Mouse (Mus musculus): ENCODE measurements around the gene Fra10ac1. TPM values are rescaled to one million over a fixed set of nuclear protein-coding genes. Genes with fewer than 3 reads are reported as not detected.

Fra10ac1 gene
- 18.9 and 23.2 TPM in 2 replicates for total RNA-seq (2021)
- long read RNA-seq, experiment 1, transcript Fra10ac1-201 (14 exons, 1,402 nt) = major isoform, 21 of 36 reads
- long read RNA-seq, experiment 1, partial matches to known transcripts = 5 of 36 reads
- long read RNA-seq, experiment 1, other reads (novel, unspliced or antisense) = 10 of 36 reads
- long read RNA-seq, experiment 2, transcript Fra10ac1-201 (14 exons, 1,402 nt) = major isoform, 13 of 27 reads
- long read RNA-seq, experiment 2, partial matches to known transcripts = 7 of 27 reads
- long read RNA-seq, experiment 2, other reads (novel, unspliced or antisense) = 7 of 27 reads

DNA sequence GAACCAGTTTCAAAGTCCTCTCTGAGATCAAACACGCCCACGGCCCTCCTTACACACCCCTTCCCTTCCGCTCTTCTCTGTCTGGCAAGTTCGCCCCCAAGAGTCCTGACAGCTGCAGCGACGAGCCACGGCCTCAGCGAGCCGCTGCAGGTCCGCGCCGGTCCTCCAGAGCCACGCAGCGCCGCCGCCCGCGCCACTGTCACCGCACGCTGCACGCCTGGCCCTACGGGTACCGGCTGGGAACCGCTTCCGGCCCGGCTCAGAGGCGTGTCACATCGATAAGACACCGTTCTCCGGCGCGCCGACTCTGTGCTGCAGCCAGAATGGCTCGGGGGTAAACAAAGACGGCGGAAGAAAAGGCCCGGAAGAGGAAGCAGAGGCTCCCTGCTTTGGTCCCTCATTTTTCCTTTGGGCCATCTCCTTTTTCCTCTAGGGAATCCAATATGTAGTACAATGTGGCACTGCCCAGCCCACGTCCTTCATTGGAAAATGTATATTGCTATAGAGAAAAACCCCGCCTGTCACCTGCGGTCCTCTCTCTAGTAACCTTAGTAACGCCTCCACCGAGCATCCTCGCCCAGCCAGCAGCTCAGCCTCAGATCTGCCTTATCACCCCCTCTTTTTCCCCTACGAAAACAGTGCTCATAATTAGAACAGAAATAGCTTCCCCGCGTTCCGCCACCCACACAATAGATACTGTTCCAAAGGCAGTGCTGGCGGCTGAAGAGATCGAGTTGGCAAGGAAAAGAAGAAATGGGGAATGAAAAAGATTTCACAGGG, at the start of gene Fra10ac1:
Gene Fra10ac1 (minus strand): TSS at position 252 of the 780 bp plus-strand sequence.
- DNase-seq = peak; percentile 96

DNA sequence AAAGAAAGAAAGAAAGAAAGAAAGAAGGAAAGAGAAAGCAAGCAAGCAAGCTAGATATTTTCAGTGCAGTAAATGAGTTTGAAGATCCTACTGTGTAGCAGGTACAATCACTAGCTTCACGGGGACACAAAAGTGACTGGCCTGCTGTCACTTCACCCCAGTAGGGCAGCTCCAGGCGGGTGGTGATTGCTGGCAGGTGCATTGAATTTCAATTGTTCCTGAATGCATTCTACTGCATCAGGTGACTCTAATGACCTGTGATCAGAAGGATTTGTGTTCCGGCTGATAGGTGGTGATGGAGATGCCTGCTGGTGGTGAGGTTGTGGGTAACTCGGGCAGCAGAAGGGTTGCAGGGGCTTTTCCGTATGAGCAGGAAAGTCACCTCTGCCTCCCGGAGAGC, 47.1 kb upstream of the Fra10ac1 start:
- DNase-seq = no peak

DNA sequence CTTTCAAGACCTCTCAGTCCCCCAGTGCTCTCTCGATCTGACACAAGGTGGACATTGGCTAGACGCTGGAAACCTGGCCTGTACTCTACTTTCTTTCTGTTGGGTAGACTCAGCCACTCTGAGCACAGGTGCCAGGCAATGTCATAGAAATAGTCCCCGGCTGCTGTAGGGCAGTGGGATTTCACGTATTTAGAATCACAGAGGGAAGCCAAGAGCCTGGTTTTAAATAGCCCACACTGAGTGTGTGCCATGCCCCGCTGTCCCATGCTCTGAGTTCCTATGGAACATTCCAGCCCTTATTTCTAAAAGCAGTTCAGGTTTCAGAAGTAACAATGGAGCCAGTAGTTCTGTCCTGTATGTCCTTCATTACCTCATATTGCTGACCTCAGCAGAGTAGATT, 43.5 kb upstream of the Fra10ac1 start:
- DNase-seq = no peak

DNA sequence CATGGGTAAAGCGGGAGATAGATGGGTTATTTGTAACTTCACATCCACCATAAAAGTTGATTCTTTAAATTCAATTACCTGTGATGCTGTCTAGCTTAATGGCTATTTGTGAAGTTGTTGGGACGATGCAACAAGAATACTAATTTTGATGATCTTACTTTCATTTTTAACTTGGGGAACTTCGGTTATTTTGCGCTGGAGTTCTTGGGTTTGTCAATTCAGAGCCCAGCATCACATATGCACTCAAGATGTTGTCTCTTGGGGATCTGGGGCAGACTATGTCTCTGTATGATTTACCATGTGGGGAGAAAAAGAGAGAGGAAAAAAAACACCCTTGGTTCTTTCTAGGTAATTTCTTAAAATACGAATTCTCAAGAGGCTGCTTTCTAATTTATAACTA, 41.8 kb upstream of the Fra10ac1 start:
- DNase-seq = no peak

DNA sequence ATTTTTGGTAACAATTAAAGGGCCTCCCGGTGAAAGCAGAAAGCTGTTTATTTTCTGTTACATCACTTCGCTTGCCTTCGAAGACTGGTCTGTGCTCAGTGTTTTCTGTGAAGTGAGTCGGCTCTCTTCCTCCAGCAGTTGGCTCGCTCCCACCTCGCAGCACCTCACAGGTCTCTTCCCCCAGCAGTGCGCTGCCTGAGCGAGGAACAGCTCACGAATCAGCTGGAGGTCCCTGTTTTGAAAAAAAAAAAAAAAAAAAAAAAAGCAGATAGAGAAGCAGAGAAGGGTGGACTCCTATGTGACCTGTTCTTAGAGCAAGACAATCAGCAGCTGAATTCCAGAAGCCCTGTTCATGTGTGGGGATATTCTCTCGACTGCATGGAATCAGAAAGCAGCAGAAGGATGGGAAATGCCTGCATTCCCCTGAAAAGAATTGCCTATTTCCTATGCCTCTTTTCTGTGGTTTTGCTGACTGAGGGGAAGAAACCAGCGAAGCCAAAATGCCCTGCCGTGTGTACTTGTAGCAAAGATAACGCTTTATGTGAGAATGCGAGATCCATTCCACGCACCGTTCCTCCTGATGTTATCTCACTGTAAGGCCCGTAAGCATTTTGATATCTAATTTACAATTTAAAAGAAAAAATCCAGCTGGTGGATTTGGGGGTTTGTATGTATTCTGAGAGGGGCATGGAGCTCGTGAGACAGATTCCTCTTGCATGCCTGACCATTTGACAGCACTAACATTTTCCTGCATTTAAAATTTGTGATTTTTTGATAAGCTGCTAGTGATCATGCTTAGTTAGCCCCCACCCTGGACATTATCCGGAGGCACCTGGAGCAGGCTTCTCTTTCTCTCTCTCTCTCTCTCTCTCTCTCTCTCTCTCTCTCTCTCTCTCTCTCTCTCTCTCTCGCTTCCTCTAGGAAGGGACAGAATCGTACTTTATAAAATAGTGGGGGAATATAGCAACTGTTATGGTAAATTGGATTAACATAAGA, 40.8 kb upstream of the Fra10ac1 start, which contains the start of gene Lgi1:
Gene Lgi1 (plus strand): TSS at position 32 of the 996 bp plus-strand sequence.
- DNase-seq = peak; percentile 9

DNA sequence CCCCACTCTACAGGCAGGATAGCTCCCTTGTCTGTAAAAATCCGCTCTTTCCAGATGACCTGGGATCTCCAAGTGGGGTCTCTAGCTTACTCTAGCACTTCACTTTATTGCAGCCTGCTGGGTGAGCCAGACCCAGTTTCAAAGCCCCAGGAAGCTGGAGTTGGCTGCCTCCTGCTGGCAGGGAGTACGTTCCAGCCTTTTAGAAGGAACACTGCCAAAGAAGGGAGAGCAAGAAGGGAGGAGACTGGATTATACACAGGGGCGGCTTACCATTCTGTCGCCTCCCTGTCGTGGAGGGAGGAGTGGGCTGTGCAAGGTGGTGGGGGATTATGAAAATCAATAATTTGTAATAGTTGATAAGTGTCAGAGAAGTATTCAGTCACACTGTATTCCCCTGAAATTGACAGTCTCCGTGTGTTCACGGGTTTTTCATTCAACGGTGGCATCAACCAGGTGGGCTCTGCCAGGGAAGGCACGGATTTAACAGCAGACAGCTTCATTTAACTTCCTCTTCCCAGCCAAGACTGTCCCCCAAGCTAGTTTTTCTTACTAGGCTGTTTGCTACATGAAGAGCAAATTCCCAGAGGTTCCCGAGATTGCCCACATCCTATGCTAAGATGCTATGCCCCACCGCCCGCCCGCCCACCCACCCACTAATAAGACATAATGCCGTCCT, 40.0 kb upstream of the Fra10ac1 start:
- DNase-seq = peak; percentile 43

DNA sequence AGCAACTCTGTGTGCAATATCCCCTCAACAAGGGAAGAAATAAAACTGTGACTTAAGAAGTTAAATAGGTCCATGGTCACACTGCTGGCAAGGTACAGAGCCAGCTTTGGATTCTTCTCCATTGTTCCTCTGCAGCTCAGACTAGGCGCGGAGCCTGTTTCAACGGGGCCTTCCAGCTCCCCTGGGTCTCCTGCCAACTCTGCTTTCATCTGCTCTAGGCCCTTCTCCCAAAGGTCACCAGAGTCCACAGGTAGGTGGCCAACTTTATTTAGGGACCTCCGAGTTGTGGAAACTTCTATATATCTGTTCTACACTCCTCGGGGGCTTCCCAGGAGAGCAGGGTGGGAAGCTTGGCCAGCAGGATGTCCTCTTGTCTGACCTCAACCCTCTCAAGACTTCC, 37.4 kb upstream of the Fra10ac1 start:
- no peak for DNase-seq

DNA sequence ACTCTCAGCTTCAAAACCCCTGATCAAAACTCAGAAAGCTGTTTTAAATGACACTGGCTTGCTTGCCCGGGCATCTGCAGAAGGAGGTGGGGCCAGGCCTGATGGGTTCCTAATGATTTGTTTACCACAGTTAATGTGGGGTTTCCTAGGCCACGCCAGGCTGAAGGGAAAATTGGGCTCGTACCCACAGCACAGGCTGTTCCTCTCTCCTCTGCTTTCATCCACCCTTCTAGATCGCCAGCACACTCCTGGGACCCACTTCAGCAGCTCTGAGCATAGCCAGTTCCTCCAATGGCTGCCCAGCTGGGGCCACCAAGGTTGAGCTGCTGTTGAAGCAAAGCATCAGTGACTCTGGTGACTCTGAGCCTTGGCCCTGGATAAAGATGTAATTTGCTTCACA, 36.4 kb upstream of the Fra10ac1 start:
- no peak for DNase-seq

DNA sequence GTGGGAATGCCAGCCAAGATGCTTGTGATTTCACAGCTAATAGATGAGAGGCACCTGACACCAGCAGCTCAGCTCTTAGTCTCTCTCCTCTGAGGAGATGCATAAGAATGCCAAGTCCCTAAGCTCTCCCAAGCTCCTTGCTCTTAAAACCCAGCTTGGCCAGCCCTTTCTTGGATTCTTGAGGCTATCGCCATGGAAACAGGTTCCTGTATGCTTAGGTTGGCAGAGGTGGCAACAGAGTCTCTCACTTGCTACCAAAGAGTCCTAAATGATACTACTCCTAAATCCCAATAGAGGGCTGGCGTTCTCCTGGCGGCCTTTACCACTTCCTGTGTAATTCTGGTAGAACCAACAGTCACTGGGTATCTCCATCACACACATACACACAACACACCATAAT, 35.5 kb upstream of the Fra10ac1 start:
- no peak for DNase-seq

DNA sequence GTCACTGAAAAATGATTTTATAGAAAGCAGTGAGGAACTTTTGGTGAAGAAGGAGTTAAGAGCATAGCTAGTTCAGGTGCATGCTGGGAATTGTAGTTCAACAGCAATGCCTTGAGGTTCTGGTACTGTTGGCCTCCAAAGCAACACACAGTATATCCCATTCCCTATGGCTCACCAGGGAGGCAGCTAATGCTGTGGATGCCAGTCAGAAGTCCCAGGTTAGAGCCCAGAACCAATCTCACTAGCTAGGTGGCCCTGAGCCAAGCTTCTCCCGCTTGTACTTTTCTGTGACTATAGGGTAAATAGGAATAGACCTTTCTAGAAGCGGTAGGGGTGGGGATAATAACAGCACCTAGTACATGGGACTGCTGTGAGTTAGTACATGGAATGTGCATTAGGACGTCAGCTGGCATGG, 34.7 kb upstream of the Fra10ac1 start:
- DNase-seq = peak; percentile 17

DNA sequence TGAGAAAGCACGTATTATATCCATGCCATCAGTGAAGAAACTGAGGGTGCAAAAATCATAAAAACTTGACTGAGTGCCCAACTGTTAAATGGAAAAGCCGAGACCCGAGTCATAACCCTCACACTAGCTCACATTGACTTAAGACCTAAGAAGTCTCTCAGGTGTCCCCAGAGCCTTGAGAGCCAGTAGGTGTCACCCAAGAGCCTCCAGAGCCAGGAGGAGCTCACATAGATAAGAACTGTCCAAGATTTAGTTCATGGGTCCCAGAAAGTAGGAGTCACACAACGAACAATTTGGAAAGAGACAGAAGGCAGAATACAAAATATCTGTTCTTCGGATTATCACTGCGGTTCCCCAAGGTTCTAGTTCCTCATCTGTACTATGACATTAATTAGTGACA, 29.8 kb upstream of the Fra10ac1 start:
- DNase-seq = peak; percentile 31

DNA sequence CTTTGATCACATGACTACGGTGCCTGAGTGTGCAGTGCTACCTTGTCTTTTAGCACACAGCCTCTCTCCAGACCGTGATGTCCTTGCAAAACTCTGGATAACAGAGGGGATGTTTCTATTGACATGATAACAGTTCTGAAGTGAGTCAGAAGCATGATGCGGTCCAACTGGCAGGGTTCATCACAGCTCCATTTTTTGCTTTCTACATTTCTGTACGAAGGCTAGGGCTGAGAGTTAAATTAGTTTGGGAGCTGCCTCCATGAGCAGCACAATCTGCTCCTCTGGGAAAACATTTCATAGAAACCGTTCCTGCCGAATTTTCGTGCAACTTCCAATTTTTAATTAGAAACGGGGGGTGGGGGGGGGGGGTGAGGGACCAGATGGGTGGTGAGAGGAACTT, 25.7 kb upstream of the Fra10ac1 start:
- DNase-seq = no peak

DNA sequence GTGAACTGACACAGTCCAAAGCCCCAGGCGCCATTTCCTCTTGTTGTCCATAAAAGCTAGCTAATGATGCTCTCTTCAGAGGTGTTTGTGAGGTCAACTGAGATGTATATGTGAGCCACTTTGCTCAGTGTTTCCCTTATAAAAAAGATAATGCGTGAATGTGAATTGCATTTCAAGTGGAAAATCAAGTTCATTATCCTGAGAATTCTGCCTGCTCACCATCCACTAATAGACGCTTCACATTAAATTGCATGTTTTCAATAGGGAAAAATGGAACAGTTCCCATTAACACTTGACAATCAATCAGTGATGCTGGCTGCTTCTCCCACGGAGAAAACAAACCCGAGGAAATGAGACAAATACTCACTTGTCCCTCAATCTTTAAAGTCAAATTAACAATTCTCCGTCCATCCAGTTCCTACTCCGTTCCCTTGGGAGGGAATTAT, 22.2 kb upstream of the Fra10ac1 start:
- no peak for DNase-seq

DNA sequence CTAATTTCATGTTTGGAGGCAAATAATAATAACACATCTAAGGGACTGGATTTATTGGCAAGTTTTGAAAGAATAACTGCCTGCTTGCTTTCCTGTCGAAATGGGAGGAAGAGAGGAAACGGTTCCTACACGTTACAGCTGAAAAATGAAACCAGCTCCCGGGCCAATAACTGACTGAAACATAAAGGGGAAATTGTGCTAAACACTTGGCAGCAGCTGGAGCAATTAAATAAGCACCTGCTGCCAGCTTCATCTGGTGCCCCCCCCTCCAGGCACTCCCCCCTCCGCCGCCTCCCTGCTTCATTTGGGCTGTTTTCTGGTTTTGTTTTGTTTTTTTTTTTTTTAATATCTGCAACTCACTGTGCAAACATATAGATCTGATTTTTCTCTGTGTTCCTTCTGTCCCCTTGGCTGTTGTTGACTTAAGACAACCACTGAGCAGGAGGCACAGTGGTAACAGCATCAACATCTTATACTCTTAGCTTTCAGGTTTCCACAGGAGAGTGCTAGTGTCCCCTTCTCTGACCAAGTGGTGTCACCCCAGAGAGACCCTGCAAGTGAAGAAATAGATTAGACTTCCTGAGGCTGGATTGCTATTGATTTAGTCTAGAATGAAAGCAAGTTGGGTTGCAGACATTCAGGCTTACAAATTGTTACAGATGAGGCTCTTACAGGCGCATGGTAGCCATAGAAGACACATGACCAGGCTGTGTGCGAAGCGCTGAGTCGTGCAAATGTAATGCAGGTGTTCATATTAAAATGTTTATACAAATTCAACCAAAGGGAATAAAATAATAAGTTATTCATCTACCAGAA, 21.6 kb upstream of the Fra10ac1 start:
- no peak for DNase-seq

DNA sequence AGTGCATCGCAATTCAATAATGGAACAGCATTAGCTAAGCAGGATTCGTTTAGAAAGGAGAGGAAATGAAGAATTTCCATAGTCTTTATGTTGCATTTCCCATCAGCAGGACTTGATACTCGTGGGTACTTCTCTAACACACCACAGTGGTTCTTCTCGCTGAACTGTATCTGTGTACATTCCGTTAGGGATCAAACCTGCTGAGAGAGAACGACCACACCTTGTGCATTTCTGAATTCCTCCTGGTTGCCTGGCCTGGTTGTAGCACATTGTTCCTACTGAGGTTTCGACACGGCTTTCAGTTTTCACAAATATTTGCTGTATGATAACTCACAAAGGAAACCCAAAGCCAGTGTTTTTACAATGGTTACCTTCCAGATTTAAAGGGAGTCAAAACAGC, 20.8 kb upstream of the Fra10ac1 start:
- no peak for DNase-seq

DNA sequence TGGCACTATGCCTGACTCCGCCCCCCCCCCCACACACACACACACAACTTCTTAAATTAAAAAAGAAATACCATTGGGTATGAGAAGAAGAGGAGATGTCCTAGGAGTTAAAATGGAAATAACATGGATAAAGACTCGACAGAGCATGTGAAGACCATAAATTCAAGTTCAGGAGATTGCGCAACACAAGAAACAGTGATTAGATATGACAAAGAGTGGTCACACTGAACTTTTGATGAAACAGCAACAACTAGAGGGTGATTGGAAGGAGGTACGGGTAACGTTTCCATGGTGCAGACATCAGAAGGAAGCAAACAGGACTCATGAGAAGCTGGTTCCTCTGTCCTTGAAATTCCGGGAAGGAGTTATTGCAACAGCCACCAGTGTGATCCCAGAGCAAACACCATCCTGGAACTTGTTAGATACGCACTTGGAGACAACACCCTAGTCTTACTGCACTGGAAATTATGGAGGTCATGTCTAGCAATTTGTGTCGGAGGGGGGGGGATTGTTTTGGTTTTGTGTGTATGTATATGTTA, 18.4 kb upstream of the Fra10ac1 start:
- DNase-seq = no peak

DNA sequence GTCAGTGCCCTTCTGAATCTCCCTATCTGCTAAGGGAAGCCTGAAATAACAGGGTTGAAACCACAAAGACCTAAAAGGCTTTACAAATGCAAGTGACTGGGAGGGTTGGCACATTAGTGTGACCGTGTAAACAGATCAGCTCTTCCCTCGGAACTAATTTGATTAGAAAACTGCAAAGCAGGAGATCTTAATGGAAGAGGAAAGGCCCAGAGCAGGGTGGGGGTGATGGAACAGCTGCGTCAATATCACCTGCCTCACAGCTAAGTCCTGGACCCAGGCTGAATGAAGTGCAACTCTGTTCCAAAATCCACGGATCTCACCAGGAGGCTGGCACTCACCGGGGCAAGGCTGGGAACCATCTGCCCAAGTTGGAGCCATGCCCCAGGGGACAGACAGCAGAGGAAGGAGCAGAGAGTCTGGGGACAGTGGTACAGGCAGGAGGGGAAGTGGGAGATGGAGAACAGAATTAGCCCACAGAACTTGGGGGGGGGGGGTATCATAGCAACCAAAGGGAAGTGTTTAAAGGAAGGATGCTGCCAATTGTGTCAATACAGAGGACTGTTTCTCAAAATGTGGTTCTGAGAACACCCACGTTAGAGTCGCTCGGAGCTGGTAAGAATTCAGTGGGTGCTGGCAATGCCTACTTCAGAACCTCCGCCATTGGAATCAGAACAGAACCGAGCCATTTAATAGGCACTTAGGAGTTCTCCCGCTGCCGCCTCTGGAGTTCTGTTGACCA, 14.4 kb upstream of the Fra10ac1 start:
- no peak for DNase-seq

DNA sequence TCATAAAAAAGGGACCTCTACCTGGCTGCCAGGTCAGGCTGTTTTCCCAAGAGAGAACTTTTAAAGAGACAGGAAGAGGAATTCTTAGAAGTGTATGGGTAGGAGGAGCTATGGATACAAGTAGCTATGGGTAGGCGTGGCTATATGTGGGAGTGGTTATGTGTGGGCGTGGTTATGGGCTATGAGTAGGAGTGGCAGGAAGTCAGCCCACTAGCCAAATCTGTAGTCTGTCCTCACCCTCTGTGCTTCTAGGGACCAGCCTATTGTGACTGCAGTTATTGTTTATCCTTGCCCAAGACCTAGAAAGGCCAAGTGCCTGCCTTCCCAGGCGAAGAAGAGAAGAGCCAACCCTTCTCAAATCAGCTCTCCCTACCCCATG, 13.9 kb upstream of the Fra10ac1 start:
- DNase-seq = no peak

DNA sequence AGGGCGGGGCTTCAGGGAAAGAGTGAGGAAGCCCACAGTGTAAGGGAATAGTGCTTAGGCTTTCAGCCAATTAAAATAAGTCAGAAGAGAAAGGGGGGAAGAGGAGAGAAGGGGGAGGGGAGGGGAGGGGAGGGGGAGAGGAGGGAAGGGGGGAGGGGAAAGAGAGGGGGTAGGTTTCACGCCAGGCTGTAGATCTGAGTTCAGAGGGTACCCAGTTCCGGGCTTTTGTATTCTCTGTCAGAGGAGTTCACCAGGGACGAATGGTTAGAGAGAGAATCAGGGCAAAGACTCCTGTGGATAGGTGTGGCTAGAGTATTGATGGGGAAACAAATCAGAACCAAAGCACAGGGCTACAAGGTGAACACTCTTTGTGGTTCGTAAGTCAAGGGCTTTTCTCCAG, 12.6 kb upstream of the Fra10ac1 start:
- DNase-seq = no peak

DNA sequence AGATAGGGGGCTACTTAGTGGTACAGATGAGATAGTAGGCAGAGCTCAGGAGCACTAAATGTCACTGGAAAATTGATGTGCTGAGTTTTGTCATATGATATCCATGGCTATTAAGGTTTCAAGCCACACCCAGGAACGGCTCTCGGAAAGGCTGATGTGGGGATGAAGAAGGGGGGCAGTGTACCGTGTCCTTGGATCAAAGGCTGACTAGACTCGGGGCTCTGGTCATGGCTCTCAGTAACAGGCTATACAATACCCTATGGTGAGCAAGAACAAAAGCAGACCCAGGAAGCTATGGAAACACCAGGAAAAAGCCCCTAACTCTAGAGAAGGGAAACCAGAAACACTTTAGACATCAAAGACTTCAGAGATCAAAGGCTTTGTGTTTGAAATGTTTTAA, 8.6 kb upstream of the Fra10ac1 start:
- no peak for DNase-seq
